Mouse (Mus musculus) adrenal gland (tissue): Measurements from ENCODE around the gene Mep1a.
"Not testable (repeated sequence)": the region's sequence is repeated elsewhere in the genome, so short reads cannot be mapped to it uniquely, and the experiment has no call there.

ENCODE experiments used
- intact Hi-C: fragments of 180-260 bp; cut with DNase I; formaldehyde crosslinking; loops from one replicate; pipeline ENCODE4 v1.15.1; 2025
- long read RNA-seq, 2 experiments: library from polyadenylated mRNA; unstranded; transcript quantifications; one replicate each; pipeline ENCODE4 v2.0.0; 2020; ENCODE audit warnings: borderline replicate concordance in 1 of 2; ENCODE audit not compliant: insufficient replicate concordance in 1 of 2

Mep1a gene
- long read RNA-seq, experiment 1: 0 reads
- long read RNA-seq, experiment 2: 0 reads

GRCm38 (mm10) chr17:43502592-43502991 lies at the start of gene Mep1a:
Gene Mep1a (minus strand): TSS chr17:43502812.
- intact Hi-C loops: no loop called here

GRCm38 (mm10) chr17:43551122-43551630 lies 48.6 kb upstream of the Mep1a start:
- intact Hi-C loops: no loop called here

GRCm38 (mm10) chr17:43544040-43544439 lies 41.4 kb upstream of the Mep1a start:
- intact Hi-C loops: no loop called here

- intact Hi-C loops: no loop called here
Observed at GRCm38 (mm10) chr17:43543539-43543938, 40.9 kb upstream of the Mep1a start, which contains the start of gene Ankrd66. Gene Ankrd66 (minus strand): TSS chr17:43543639.

GRCm38 (mm10) chr17:43538767-43539166 lies 36.2 kb upstream of the Mep1a start:
- intact Hi-C loops: no loop called here

- intact Hi-C loops: not testable (repeated sequence)
Observed at GRCm38 (mm10) chr17:43536841-43537240, 34.2 kb upstream of the Mep1a start.

- intact Hi-C loops: no loop called here
Observed at GRCm38 (mm10) chr17:43534362-43535222, 32.0 kb upstream of the Mep1a start.

GRCm38 (mm10) chr17:43531192-43531591 lies 28.6 kb upstream of the Mep1a start:
- intact Hi-C loops: no loop called here

- intact Hi-C loops: no loop called here
Observed at GRCm38 (mm10) chr17:43530507-43530906, 27.9 kb upstream of the Mep1a start.

GRCm38 (mm10) chr17:43520166-43520565 lies 17.6 kb upstream of the Mep1a start:
- intact Hi-C loops: no loop called here

GRCm38 (mm10) chr17:43518644-43519409 lies 16.2 kb upstream of the Mep1a start:
- intact Hi-C loops: loop anchor here (1.0 kb wide), 1 partner anchor 87 kb away; no protein-coding TSS in a partner anchor

GRCm38 (mm10) chr17:43510782-43511181 lies 8.2 kb upstream of the Mep1a start:
- intact Hi-C loops: no loop called here

GRCm38 (mm10) chr17:43504594-43504934 lies 2.0 kb upstream of the Mep1a start:
- intact Hi-C loops: no loop called here

- intact Hi-C loops: no loop called here
Observed at GRCm38 (mm10) chr17:43503861-43504593, 1.4 kb upstream of the Mep1a start.

- intact Hi-C loops: no loop called here
Observed at GRCm38 (mm10) chr17:43501631-43502030, 981 bp downstream of the Mep1a start.

GRCm38 (mm10) chr17:43501223-43501622 lies 1.4 kb downstream of the Mep1a start:
- intact Hi-C loops: no loop called here

GRCm38 (mm10) chr17:43500513-43500912 lies 2.1 kb downstream of the Mep1a start:
- intact Hi-C loops: no loop called here

- intact Hi-C loops: no loop called here
Observed at GRCm38 (mm10) chr17:43497521-43497920, 5.1 kb downstream of the Mep1a start.

GRCm38 (mm10) chr17:43495502-43495901 lies 7.1 kb downstream of the Mep1a start:
- intact Hi-C loops: no loop called here

- intact Hi-C loops: not testable (repeated sequence)
Observed at GRCm38 (mm10) chr17:43490371-43490770, 12.2 kb downstream of the Mep1a start.

- intact Hi-C loops: no loop called here
Observed at GRCm38 (mm10) chr17:43488439-43489151, 14.0 kb downstream of the Mep1a start.
